Mouse (Mus musculus) lung, adult 2 months (tissue): Measurements from ENCODE around the gene Ntn4. TPM values are rescaled to one million over a fixed set of nuclear protein-coding genes. Genes with fewer than 3 reads are reported as not detected.
"Not testable (repeated sequence)": the region's sequence is repeated elsewhere in the genome, so short reads cannot be mapped to it uniquely, and the experiment has no call there.

Experiments
- DNase-seq: peaks from one replicate; pipeline ENCODE4 v3.0.0; 2022
- H3K4me1 ChIP-seq: fragments of 200-500 bp; 2 replicates; pipeline ENCODE4 v1.6.1; 2011; ENCODE audit warnings: low read length; ENCODE audit not compliant: control insufficient read depth, insufficient read depth
- H3K4me3 ChIP-seq: fragments of 200-500 bp; replicated peaks from 2 replicates; pipeline ENCODE3; 2011; ENCODE audit warnings: low read depth, mild to moderate bottlenecking, control low read depth, low read length; ENCODE audit errors: extremely low read depth
- CTCF ChIP-seq: fragments of 200-500 bp; IDR thresholded peaks from 2 replicates; pipeline ENCODE4 v1.5.1; 2011; ENCODE audit warnings: mild to moderate bottlenecking, low read length, control low read depth; ENCODE audit not compliant: insufficient read depth
- POLR2A ChIP-seq: fragments of 200-500 bp; IDR thresholded peaks from 2 replicates; pipeline ENCODE4 v1.6.1; 2011; ENCODE audit warnings: low read depth, mild to moderate bottlenecking, control low read depth, low read length, borderline replicate concordance; ENCODE audit errors: extremely low read depth
- WGBS: fragments of 180-500 bp; shearing (Covaris S2); methylation state at CpG from one replicate; pipeline ENCODE4 v1.1.7; 2018; 5-methylcytosine and 5-hydroxymethylcytosine counted together
- polyA plus RNA-seq: library from polyadenylated mRNA; depleted of rRNA; stranded (reverse); fragments of >200 nt; gene quantifications from 2 replicates; pipeline ENCODE4 v1.2.3, GENCODE M21; 2012

The Ntn4 gene
- polyA plus RNA-seq, 1 experiment = 46.6 TPM

DNA sequence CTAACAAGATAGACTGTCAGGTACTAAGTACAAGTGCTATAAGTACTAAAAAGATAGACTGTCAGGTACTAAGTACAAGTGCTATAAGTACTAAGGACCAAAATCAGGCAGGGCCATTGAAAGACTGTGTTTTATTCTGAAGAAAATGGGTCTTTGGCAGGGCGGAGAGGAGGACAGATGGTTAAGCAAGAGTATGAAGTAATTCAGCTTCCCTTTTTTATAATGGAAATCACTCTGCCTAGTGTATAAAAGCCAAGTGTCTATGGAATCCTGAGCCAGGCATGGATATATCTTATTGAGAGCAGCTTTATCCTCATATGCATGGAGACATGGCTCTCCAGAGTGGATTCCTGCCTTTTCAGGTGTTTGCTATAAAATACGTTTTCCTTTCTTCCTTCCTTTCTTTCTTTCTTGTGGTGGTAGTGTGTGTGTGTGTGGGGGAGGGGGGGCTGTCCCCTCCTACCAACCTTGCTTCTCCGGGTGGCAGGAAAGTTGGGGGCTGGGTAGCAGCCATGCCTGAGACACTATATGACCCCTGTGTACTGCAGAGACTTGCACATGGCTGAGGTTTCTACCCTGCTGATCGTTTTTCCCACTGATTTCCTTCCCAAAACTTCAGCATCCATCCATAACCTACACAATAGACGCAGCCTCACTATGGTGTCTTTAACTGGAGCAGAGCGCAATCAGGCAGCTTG, 40.3 kb downstream of the Ntn4 start:
- WGBS = 70% methylated on average over 6 of the region's 6 CpGs
- DNase-seq = no peak
- no peak for TF ChIP-seq POLR2A
- no peak for TF ChIP-seq CTCF
- Histone ChIP-seq H3K4me1 (peaks cover 8% of the 10 kb centered on the region), H3K4me3 (no peak overlapping the region)

DNA sequence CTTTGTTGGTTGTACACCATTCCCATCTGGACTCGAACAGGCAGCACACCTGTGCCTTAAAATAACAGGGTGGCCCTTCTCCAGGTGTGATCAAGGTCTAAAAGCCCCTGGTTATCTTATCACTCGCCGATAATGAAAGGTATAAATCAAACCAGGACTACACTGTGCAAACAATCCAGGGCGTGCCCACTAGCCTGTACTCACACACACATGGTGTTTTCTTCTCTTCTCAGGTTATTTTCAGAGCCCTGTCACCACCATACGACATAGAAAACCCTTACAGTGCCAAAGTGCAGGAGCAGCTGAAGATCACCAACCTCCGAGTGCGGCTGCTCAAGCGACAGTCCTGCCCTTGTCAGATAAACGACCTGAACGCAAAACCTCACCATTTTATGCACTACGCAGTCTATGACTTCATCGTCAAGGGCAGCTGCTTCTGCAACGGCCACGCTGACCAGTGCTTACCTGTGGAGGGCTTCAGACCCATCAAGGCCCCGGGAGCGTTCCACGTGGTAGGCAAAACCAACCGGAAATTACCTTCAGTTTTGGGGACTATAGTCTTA, 41.8 kb downstream of the Ntn4 start:
- WGBS = 67% methylated on average over 18 of the region's 18 CpGs
- TF ChIP-seq POLR2A = no peak
- TF ChIP-seq CTCF = no peak
- H3K4me3 ChIP-seq = no peak overlapping the region

DNA sequence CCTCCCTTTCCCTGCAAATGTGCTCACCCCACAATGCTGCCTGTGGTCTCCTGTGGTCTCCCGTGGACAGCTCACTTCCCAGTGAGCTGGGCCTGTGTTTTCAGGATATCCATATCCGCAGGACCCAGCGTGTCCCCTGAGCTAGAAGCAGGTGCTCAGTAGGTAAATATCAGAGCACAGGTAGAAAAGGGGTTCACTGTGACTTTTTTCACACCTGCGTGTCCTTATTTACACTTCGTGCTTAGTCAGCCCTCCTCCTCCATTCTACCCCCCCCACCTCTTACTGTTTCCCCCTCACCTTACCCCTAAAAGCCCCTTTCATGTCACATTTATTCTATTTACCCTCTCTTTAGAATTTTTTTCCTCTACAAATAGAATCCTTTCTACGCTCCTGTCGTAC, 42.7 kb downstream of the Ntn4 start:
- WGBS = 87% methylated on average over 7 of the region's 7 CpGs
- DNase-seq = no peak
- Histone ChIP-seq H3K4me3 (no peak overlapping the region), H3K4me1 (peaks cover 5% of the 10 kb centered on the region)
- TF ChIP-seq CTCF (no peak), POLR2A (no peak)

More for the DNA sequence above, 41.8 kb downstream of the Ntn4 start:
- no peak for DNase-seq
- H3K4me1 ChIP-seq = peaks cover 8% of the 10 kb centered on the region

DNA sequence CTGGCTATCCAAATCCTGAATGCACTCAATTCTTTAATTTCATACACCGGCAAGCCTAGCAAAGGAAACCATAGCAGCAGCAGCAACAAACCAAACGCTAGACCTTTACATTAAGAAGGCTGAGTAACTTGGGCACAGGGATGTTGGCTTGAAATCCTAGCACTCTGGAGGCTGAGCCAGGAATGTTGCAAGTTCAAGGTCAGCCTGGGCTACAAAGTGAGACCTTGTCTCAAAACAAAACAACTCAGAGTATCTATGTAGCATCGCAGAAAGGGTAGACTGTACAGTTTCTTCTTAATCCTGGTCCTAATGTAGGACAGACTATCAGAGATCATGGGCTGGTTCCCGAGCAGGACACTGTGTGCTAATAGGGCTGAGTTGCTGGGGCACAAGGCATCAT, 43.4 kb downstream of the Ntn4 start:
- no peak for TF ChIP-seq CTCF
- no peak for TF ChIP-seq POLR2A
- no peak for DNase-seq
- Histone ChIP-seq H3K4me1 (0 out of 2 replicates have a peak, but pooled peaks cover 3% of the 10 kb centered on the region), H3K4me3 (no peak overlapping the region)
- WGBS = 87% methylated on average over 4 of the region's 4 CpGs

DNA sequence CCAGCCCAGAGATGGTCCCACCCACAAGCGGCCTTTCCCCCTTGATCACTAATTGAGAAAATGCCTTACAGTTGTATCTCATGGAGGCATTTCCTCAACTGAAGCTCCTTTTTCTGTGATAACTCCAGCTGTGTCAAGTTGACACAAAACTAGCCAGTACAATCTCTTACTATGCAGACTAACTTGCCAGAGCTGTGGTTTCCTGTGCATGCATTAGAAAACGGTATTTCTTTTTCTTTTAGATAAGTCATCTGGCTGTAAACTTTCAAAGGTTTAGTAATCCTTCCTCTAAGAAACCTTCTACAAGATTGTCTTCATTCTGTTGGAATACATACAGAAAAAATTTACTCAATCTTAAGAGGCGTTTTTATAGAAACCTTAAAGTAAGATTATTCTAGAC, 44.9 kb downstream of the Ntn4 start:
- not testable (repeated sequence) for H3K4me3 ChIP-seq, DNase-seq, H3K4me1 ChIP-seq
- 89% methylated on average over 3 of the region's 3 CpGs for whole genome bisulfite sequencing

DNA sequence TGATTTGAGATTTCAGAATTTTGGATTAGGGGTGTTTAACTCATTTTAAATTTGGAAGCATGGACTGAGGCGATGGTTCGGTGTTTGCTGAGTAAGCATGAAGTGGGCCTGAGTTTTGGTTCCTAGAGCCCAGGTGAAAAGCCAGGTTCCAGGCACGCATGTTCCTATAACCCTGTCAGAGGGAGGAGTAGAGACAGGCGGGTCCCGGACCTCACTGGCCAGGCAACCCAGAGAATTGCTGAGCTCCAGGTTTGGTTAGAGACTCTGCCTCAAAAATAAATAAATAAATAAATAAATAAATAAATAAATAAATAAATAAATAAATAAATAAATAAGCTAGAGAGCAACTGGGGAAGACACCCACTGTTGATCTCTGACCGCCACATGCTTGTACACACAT, 46.1 kb downstream of the Ntn4 start:
- no peak for TF ChIP-seq CTCF
- Histone ChIP-seq H3K4me1 (peaks cover 5% of the 10 kb centered on the region), H3K4me3 (no peak overlapping the region)
- no peak for DNase-seq
- 97% methylated on average over 6 of the region's 6 CpGs for WGBS

DNA sequence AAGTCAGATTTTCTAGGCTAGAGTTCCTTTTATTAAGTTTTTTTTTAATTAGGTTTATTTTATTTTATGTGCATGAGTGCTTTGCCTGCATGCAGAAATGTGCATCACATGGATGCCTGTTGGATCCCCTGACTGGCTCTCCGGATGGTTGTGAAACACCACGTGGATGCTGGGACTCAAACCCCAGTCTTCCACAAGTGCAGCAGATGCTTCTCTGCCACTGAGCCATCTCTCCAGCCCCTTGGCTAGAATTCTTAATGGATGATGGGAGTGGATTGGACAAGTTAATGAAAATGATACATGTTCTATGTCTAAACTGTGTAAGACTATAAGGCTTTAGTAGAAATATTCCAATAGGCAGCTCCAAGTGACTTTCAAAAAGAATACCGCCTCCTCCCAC, 47.3 kb downstream of the Ntn4 start:
- no peak for TF ChIP-seq CTCF
- TF ChIP-seq POLR2A = no peak
- Histone ChIP-seq H3K4me3 (no peak overlapping the region), H3K4me1 (peaks cover 5% of the 10 kb centered on the region)
- DNase-seq = no peak
- WGBS = 76% methylated on average over 3 of the region's 3 CpGs

DNA sequence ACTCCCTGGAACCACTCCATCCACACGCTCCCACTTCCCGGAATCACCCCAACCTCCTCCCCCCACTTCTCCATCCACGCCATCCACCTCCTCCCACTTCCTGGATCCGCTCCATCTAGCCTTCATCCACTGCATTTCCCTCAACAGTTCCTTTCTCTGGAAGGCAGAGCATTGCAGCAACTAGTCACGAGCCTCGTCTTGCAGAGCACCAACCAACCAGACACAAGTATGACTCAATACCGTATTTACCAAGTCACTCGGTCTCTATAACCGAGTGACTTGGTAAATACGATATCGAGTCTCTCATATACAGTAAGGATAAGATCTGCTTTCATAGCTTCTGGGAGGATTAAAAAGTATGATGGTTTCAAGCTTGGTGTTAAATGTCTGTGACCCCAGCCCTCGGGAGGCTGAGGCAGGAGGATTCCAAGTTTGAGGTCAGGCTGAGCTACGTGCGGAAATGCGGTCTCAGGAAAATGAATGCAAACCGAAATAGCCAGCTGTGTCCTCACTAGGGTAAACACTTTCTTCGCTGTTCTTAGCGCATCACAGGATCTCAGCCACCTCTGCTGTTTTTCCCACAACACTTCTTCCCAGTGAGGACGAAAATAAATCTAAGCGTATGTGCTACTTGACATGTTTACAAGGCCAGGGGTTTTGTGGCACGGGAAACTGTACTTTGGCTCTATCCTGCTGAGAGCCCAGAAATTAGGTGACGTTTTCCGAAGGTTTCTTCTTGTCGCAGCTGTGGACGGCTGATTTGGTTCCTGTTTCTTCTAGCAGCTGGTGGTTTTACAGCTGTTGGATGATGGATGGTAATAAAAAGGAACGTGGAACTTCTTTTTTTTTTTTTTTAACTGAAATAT, 48.1 kb downstream of the Ntn4 start:
- Histone ChIP-seq H3K4me1 (peaks cover 5% of the 10 kb centered on the region), H3K4me3 (no peak overlapping the region)
- no peak for TF ChIP-seq POLR2A
- TF ChIP-seq CTCF = no peak
- DNase-seq = no peak
- 55% methylated on average over 26 of the region's 26 CpGs for WGBS

DNA sequence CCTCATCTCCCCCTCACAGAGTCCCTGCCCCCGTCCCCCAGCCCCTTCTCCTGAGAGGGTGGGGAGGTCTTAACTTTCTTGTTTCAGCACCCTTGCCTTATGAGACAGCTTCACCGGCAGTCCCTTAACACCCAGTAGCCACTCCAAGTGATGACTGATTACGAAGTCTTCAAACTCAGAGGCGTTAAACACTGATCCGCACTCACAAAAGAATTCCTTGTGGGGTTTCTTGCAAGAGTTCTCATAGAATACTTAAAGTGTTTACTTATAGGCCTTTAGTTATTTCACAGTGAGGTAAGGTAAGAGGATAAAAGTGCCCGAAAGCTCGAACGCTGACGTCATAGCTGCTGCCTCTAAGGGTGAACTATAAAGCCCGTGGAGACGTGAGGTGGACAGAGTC, 50.9 kb downstream of the Ntn4 start:
- TF ChIP-seq POLR2A (no peak), CTCF (no peak)
- 60% methylated on average over 11 of the region's 11 CpGs for WGBS
- DNase-seq = no peak
- H3K4me1 ChIP-seq = peaks cover 5% of the 10 kb centered on the region
- H3K4me3 ChIP-seq = no peak overlapping the region

DNA sequence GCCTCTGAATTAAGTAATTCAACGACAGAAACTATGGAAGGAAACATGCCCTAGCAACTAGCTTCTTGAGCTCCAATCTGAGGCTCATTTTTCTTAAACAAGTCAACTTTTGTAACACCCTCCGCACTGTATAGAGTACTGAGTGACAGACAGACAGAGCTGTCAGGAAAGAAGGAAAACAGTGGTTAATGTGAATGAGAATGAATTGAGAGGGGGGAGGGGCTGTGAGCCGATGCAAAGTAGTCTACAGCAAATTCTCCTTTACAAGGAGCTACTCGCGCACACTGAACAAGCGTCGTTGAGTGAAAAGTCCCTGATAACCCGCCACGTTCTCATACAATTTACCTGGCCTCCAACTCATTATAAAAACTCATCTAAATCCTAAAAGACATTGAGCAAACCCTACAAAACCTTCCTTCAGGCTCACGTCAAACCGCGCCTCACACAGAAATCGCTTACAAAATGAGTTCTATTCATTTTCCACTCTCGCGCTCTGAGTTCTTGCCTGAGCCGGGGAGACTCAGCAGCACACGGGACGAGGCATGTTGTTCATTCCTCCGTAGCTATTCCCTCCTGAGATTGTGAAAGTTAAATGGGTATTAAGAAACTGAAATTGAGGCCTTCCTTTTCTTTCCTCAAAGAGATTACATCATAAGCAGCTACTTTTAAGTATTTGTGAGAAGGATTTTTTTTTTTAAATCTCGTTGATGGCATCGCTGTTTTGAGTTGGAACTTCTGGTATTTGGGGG, 54.7 kb downstream of the Ntn4 start:
- WGBS = 58% methylated on average over 21 of the region's 21 CpGs

More for the DNA sequence above, 54.7 kb downstream of the Ntn4 start:
- TF ChIP-seq POLR2A (no peak), CTCF (no peak)
- Histone ChIP-seq H3K4me1 (peaks cover 2% of the 10 kb centered on the region), H3K4me3 (no peak overlapping the region)
- no peak for DNase-seq
